Mouse (Mus musculus) liver, postnatal 0 days (tissue): ENCODE data around the gene H2-Ab1.

Experiments used
- CTCF ChIP-seq: sonication (generic); IDR thresholded peaks from 2 replicates; pipeline ENCODE4 v1.5.1; 2016; ENCODE audit warnings: antibody characterized with exemption, low read depth
- EP300 ChIP-seq: IDR thresholded peaks from 2 replicates; pipeline ENCODE4 v1.6.1; 2016; ENCODE audit warnings: antibody characterized with exemption, low read depth, mild to moderate bottlenecking

- TF ChIP-seq CTCF, result no peak
- TF ChIP-seq EP300, result no peak
Observed at GRCm38 (mm10) chr17:34316697-34317096, 59.2 kb downstream of the H2-Ab1 start.
